18 mouse cellular contexts compared by ENCODE assay signal in the genomic region with DNA sequence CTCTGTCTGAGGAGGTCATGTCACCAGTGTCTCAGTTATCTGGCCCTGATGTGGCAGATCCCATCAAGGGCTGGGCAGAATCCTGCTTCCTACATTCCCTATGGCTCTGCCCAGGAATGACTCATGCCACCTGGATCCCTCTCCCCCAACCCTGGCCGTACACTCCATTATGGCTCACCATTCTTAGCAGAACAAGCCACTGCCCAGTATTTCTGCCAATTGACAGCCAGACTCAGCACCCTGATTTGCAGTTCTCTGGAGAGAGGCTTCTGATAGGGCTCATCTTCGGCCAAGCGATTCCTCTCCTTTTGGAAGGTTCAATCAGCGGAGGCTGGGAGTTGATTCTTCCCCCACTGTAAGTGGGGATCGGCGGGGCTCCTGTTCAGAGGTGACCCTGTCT.
"Had no signal": no experiment of that assay in that cellular context is flagged by ENCODE, and none has a peak within 500 bp of the region (broad histone marks: within the 10 kb centered on the region; RNA-seq: fewer than 3 reads in every experiment).

No protein-coding gene starts in this region.

- H3K27me3 ChIP-seq: midbrain, embryonic 12.5 days had no signal

- H3K4me2 ChIP-seq: lung, embryonic 14.5 days; midbrain, embryonic 12.5 days; neural tube, embryonic 13.5 days; neural tube, embryonic 15.5 days had no signal

- DNase-seq: lung, adult 18-20 months; lung, embryonic 14.5 days; lung, postnatal 10 days; lung, postnatal 4 days; midbrain, embryonic 14.5 days; right cerebral cortex, adult 18-20 months; right cerebral cortex, postnatal 25 days; right cerebral cortex, postnatal 4 days; spleen, adult 18-20 months; thymus, adult 18-20 months; thymus, postnatal 14 days; thymus, postnatal 36 days had no signal

- ATAC-seq: midbrain, embryonic 16.5 days had no signal

- H3K9me3 ChIP-seq: midbrain, embryonic 10.5 days; neural tube, embryonic 13.5 days; neural tube, embryonic 15.5 days had no signal

- H3K4me3 ChIP-seq: midbrain, embryonic 10.5 days; midbrain, embryonic 12.5 days; myocyte; neural tube, embryonic 13.5 days; neural tube, embryonic 15.5 days had no signal

- H3K36me3 ChIP-seq: midbrain, embryonic 10.5 days; midbrain, embryonic 12.5 days; neural tube, embryonic 13.5 days; neural tube, embryonic 15.5 days had no signal

- H3K27ac ChIP-seq: midbrain, embryonic 10.5 days; midbrain, embryonic 12.5 days; neural tube, embryonic 13.5 days; neural tube, embryonic 15.5 days had no signal

- H3K9ac ChIP-seq: lung, embryonic 14.5 days; midbrain, embryonic 12.5 days; neural tube, embryonic 13.5 days; neural tube, embryonic 15.5 days had no signal
